Mouse (Mus musculus) hindbrain, embryonic 10.5 days (tissue): Measurements from ENCODE around the gene Fopnl. TPM values are rescaled to one million over a fixed set of nuclear protein-coding genes. Genes with fewer than 3 reads are reported as not detected.

Experiments used
- DNase-seq: peaks from one replicate; pipeline ENCODE4 v3.0.0-alpha.2; 2017; ENCODE audit warnings: low spot score
- H3K27ac ChIP-seq: fragments of 300-500 bp; sonication (generic); 2 replicates; pipeline ENCODE4 v1.5.1; 2016; ENCODE audit warnings: mild to moderate bottlenecking, moderate library complexity
- H3K27me3 ChIP-seq: fragments of 300-500 bp; sonication (generic); 2 replicates; pipeline ENCODE4 v1.6.1; 2016; ENCODE audit warnings: mild to moderate bottlenecking; ENCODE audit not compliant: poor library complexity, insufficient read depth, severe bottlenecking
- H3K36me3 ChIP-seq: fragments of 300-500 bp; sonication (generic); 2 replicates; pipeline ENCODE4 v1.6.1; 2016; ENCODE audit warnings: mild to moderate bottlenecking, moderate library complexity
- H3K4me1 ChIP-seq: fragments of 300-500 bp; sonication (generic); replicated peaks from 2 replicates; pipeline ENCODE4 v1.6.1; 2016; ENCODE audit warnings: mild to moderate bottlenecking
- H3K4me3 ChIP-seq: fragments of 300-500 bp; sonication (generic); 2 replicates; pipeline ENCODE4 v1.5.1; 2016; ENCODE audit warnings: mild to moderate bottlenecking, moderate library complexity
- H3K9me3 ChIP-seq: fragments of 300-500 bp; sonication (generic); 2 replicates; pipeline ENCODE4 v1.6.1; 2016; ENCODE audit warnings: mild to moderate bottlenecking, moderate library complexity
- WGBS: fragments of 180-500 bp; shearing (Covaris S2); methylation state at CpG from one replicate; pipeline ENCODE4 v1.1.7; 2016; 5-methylcytosine and 5-hydroxymethylcytosine counted together
- polyA plus RNA-seq: library from polyadenylated mRNA; unstranded; fragments of >200 nt; fragmentation: Nextera tagmentation; extraction: Ambion mirVana; gene quantifications from 2 replicates; pipeline ENCODE4 v1.2.1, GENCODE M21; 2016

Gene Fopnl
- polyA plus RNA-seq, 1 experiment from 2014 or later: 164 TPM

GRCm38 (mm10) chr16:14258856-14259255 is 58.3 kb downstream of the Fopnl start:
- H3K36me3 ChIP-seq: no peaks in the 10 kb centered on the region
- H3K27me3 ChIP-seq: no peaks in the 10 kb centered on the region
- H3K9me3 ChIP-seq: no peaks in the 10 kb centered on the region
- H3K27ac ChIP-seq: no peak overlapping the region
- H3K4me1 ChIP-seq: no peaks in the 10 kb centered on the region
- DNase-seq: no peak
- 39% methylated on average over 2 of the region's 2 CpGs for WGBS
- no peak overlapping the region for H3K4me3 ChIP-seq

GRCm38 (mm10) chr16:14253586-14253985 is 63.6 kb downstream of the Fopnl start:
- no peaks in the 10 kb centered on the region for H3K9me3 ChIP-seq
- H3K27me3 ChIP-seq: no peaks in the 10 kb centered on the region
- H3K4me1 ChIP-seq: no peaks in the 10 kb centered on the region
- H3K4me3 ChIP-seq: no peak overlapping the region
- no peaks in the 10 kb centered on the region for H3K36me3 ChIP-seq
- DNase-seq: no peak
- H3K27ac ChIP-seq: no peak overlapping the region
- WGBS: 84% methylated on average over 3 of the region's 3 CpGs

- DNase-seq: no peak
- H3K9me3 ChIP-seq: no peaks in the 10 kb centered on the region
- no peaks in the 10 kb centered on the region for H3K4me1 ChIP-seq
- H3K27ac ChIP-seq: no peak overlapping the region
- no peak overlapping the region for H3K4me3 ChIP-seq
- H3K36me3 ChIP-seq: no peaks in the 10 kb centered on the region
- H3K27me3 ChIP-seq: no peaks in the 10 kb centered on the region
- WGBS: 80% methylated on average over 4 of the region's 4 CpGs
These were observed 64.3 kb downstream of the Fopnl start for GRCm38 (mm10) chr16:14252877-14253276.

GRCm38 (mm10) chr16:14249913-14250312 is 67.3 kb downstream of the Fopnl start:
- Histone ChIP-seq H3K9me3 (no peaks in the 10 kb centered on the region), H3K36me3 (no peaks in the 10 kb centered on the region), H3K27ac (no peak overlapping the region), H3K4me1 (no peaks in the 10 kb centered on the region), H3K4me3 (no peak overlapping the region), H3K27me3 (no peaks in the 10 kb centered on the region)
- 62% methylated on average over 1 of the region's 1 CpGs for WGBS
- no peak for DNase-seq

Other genes starting within 250 kb of the Fopnl start
- 151 and 188 TPM in 2 replicates for gene Nde1, start 154.1 kb downstream of the Fopnl start, polyA plus RNA-seq
- 14.3 and 15.3 TPM in 2 replicates for gene Marf1, start 154.1 kb downstream of the Fopnl start, polyA plus RNA-seq
- 0.04 and 0.06 TPM in 2 replicates for gene Myh11, start 26.0 kb downstream of the Fopnl start, polyA plus RNA-seq
- 8.3 and 9.9 TPM in 2 replicates for gene Abcc1, start 44.2 kb upstream of the Fopnl start, polyA plus RNA-seq
- gene A630010A05Rik, start 244.9 kb upstream of the Fopnl start, polyA plus RNA-seq: not detected in 2 replicates